Mouse (Mus musculus) olfactory bulb, adult 2 months (tissue): ENCODE data around the gene Fnbp1.

ENCODE experiments used
- CTCF ChIP-seq: fragments of 200-500 bp; IDR thresholded peaks from 2 replicates; pipeline ENCODE4 v1.5.1; 2012; ENCODE audit warnings: low read depth, mild to moderate bottlenecking, low read length, moderate library complexity; ENCODE audit not compliant: insufficient read depth
- POLR2A ChIP-seq: fragments of 200-500 bp; IDR thresholded peaks from 2 replicates; pipeline ENCODE4 v1.6.1; 2012; ENCODE audit warnings: mild to moderate bottlenecking, low read depth, low read length, moderate library complexity; ENCODE audit not compliant: insufficient read depth

- no peak for TF ChIP-seq CTCF
- no peak for TF ChIP-seq POLR2A
Measured at GRCm38 (mm10) chr2:31043856-31044255, 98.0 kb downstream of the Fnbp1 start.
